Mouse (Mus musculus): ENCODE data around the gene BC055324. TPM values are rescaled to one million over a fixed set of nuclear protein-coding genes. Genes with fewer than 3 reads are reported as not detected.
A peak's percentile ranks its signal among the peaks of the same experiment; 100 is the strongest.

BC055324 gene
- polyA plus RNA-seq, 1 experiment from 2014 or later, result 34.2 TPM

- H3K4me3 ChIP-seq (replicated peaks), result no peak overlapping the region
- WGBS, result 52% methylated on average over 11 of the region's 11 CpGs
- H3K4me1 ChIP-seq (replicated peaks), result peaks cover 22% of the 10 kb centered on the region
- H3K9me3 ChIP-seq, result no peaks in the 10 kb centered on the region
- H3K9ac ChIP-seq (replicated peaks), result no peak overlapping the region
- H3K27ac ChIP-seq, result no peak overlapping the region
- H3K4me2 ChIP-seq, result no peak overlapping the region
- no peaks in the 10 kb centered on the region for H3K27me3 ChIP-seq
- no peaks in the 10 kb centered on the region for H3K36me3 ChIP-seq
- ATAC-seq (ENCODE audit: insufficient number of reproducible peaks, insufficient read depth, low FRiP score, low TSS enrichment, low read depth), result no peak; the same call in 1 of the 2 replicates
Measured at GRCm38 (mm10) chr1:163908389-163908788, 86.2 kb downstream of the BC055324 start.

- Histone ChIP-seq H3K4me2 (no peak overlapping the region), H3K27me3 (no peaks in the 10 kb centered on the region), H3K36me3 (no peaks in the 10 kb centered on the region), H3K27ac (peak overlapping the region; percentile 13; the same call in 1 of the 2 replicates), H3K9ac (replicated peaks) (no peak overlapping the region), H3K4me1 (replicated peaks) (peaks cover 22% of the 10 kb centered on the region), H3K4me3 (replicated peaks) (no peak overlapping the region), H3K9me3 (no peaks in the 10 kb centered on the region)
- 0 out of 2 replicates have a peak, but pooled peaks have one; percentile 45 for ATAC-seq (ENCODE audit: insufficient number of reproducible peaks, insufficient read depth, low FRiP score, low TSS enrichment, low read depth)
- WGBS, result 10% methylated on average over 4 of the region's 4 CpGs
Measured at GRCm38 (mm10) chr1:163907007-163907811, 87.4 kb downstream of the BC055324 start.

- Histone ChIP-seq H3K9ac (replicated peaks) (no peak overlapping the region), H3K4me2 (no peak overlapping the region), H3K4me3 (replicated peaks) (no peak overlapping the region), H3K4me1 (replicated peaks) (peaks cover 26% of the 10 kb centered on the region), H3K9me3 (no peaks in the 10 kb centered on the region), H3K27ac (no peak overlapping the region), H3K27me3 (no peaks in the 10 kb centered on the region), H3K36me3 (no peaks in the 10 kb centered on the region)
- WGBS, result 83% methylated on average over 3 of the region's 3 CpGs
- ATAC-seq (ENCODE audit: insufficient number of reproducible peaks, insufficient read depth, low FRiP score, low TSS enrichment, low read depth), result no peak
Measured at GRCm38 (mm10) chr1:163903411-163903810, 91.2 kb downstream of the BC055324 start.

GRCm38 (mm10) chr1:163900168-163900567, 94.4 kb downstream of the BC055324 start:
- Histone ChIP-seq H3K9ac (replicated peaks) (no peak overlapping the region), H3K36me3 (no peaks in the 10 kb centered on the region), H3K4me3 (replicated peaks) (no peak overlapping the region), H3K4me2 (no peak overlapping the region), H3K9me3 (no peaks in the 10 kb centered on the region), H3K27me3 (no peaks in the 10 kb centered on the region), H3K27ac (no peak overlapping the region), H3K4me1 (replicated peaks) (peaks cover 37% of the 10 kb centered on the region)
- ATAC-seq (ENCODE audit: insufficient number of reproducible peaks, insufficient read depth, low FRiP score, low TSS enrichment, low read depth), result no peak
- 89% methylated on average over 2 of the region's 2 CpGs for WGBS

- H3K9me3 ChIP-seq, result no peaks in the 10 kb centered on the region
- no peak overlapping the region for H3K27ac ChIP-seq
- no peak overlapping the region for H3K9ac ChIP-seq (replicated peaks)
- ATAC-seq (ENCODE audit: insufficient number of reproducible peaks, insufficient read depth, low FRiP score, low TSS enrichment, low read depth), result no peak
- no peaks in the 10 kb centered on the region for H3K27me3 ChIP-seq
- H3K4me3 ChIP-seq (replicated peaks), result no peak overlapping the region
- 82% methylated on average over 2 of the region's 2 CpGs for WGBS
- H3K36me3 ChIP-seq, result no peaks in the 10 kb centered on the region
- H3K4me2 ChIP-seq, result no peak overlapping the region
- H3K4me1 ChIP-seq (replicated peaks), result peaks cover 43% of the 10 kb centered on the region
Measured at GRCm38 (mm10) chr1:163899575-163899974, 95.0 kb downstream of the BC055324 start.

- H3K4me3 ChIP-seq (replicated peaks), result no peak overlapping the region
- H3K27ac ChIP-seq, result peak overlapping the region; percentile 70; the same call in 1 of the 2 replicates
- ATAC-seq (ENCODE audit: insufficient number of reproducible peaks, insufficient read depth, low FRiP score, low TSS enrichment, low read depth), result peak; percentile 69; the same call in 1 of the 2 replicates
- no peak overlapping the region for H3K9ac ChIP-seq (replicated peaks)
- no peaks in the 10 kb centered on the region for H3K9me3 ChIP-seq
- 9% methylated on average over 5 of the region's 5 CpGs for WGBS
- H3K36me3 ChIP-seq, result no peaks in the 10 kb centered on the region
- peak overlapping the region; percentile 17 for H3K4me2 ChIP-seq
- H3K4me1 ChIP-seq (replicated peaks), result peaks cover 52% of the 10 kb centered on the region
- H3K27me3 ChIP-seq, result no peaks in the 10 kb centered on the region
Measured at GRCm38 (mm10) chr1:163898291-163898764, 96.3 kb downstream of the BC055324 start.

Other genes with a start within 250 kb of the BC055324 start
- 49.6 and 54.4 TPM in 2 replicates for gene Kifap3, start 215.2 kb downstream of the BC055324 start, polyA plus RNA-seq (2016; fragmentation: Nextera tagmentation; extraction: Ambion mirVana)
- 21.6 and 22.9 TPM in 2 replicates for gene Scyl3, start 65.7 kb downstream of the BC055324 start, polyA plus RNA-seq (2016; fragmentation: Nextera tagmentation; extraction: Ambion mirVana)
- 10.7 and 11.3 TPM in 2 replicates for gene Mettl18, start 93 bp upstream of the BC055324 start, polyA plus RNA-seq (2016; fragmentation: Nextera tagmentation; extraction: Ambion mirVana)
- 0.14 TPM in 1 of 2 replicates, not detected in the other for gene Sele, start 53.4 kb upstream of the BC055324 start, polyA plus RNA-seq (2016; fragmentation: Nextera tagmentation; extraction: Ambion mirVana)
- 0.35 TPM in 1 of 2 replicates, not detected in the other for gene Sell, start 67.2 kb upstream of the BC055324 start, polyA plus RNA-seq (2016; fragmentation: Nextera tagmentation; extraction: Ambion mirVana)
- 0.28 TPM in 1 of 2 replicates, not detected in the other for gene Selp, start 120.5 kb upstream of the BC055324 start, polyA plus RNA-seq (2016; fragmentation: Nextera tagmentation; extraction: Ambion mirVana)
- 0.23 and 0.38 TPM in 2 replicates for gene F5, start 157.0 kb upstream of the BC055324 start, polyA plus RNA-seq (2016; fragmentation: Nextera tagmentation; extraction: Ambion mirVana)

Data from limb, embryonic 12.5 days (tissue).